Comparison of ENCODE assay signal across 12 mouse cellular contexts in genomic region chr10:117777103-117777470, GRCm38 (mm10).
"Had no signal": no experiment of that assay in that cellular context is flagged by ENCODE, and none has a peak within 500 bp of the region (broad histone marks: within the 10 kb centered on the region; RNA-seq: fewer than 3 reads in every experiment).

No protein-coding gene starts in this region.

- DNase-seq: left cerebral cortex, postnatal 4 days; liver; liver, embryonic 13.5 days; liver, postnatal 0 days; lung, adult 18-20 months; lung, adult 2 months; lung, embryonic 14.5 days; lung, postnatal 10 days; lung, postnatal 14 days; lung, postnatal 36 days; lung, postnatal 4 days; midbrain, embryonic 14.5 days had no signal
